Mouse (Mus musculus) left cerebral cortex, adult 8-10 months (tissue): ENCODE results near the gene Nt5c2. TPM values are rescaled to one million over a fixed set of nuclear protein-coding genes. Genes with fewer than 3 reads are reported as not detected.
"Not testable (repeated sequence)": the region's sequence is repeated elsewhere in the genome, so short reads cannot be mapped to it uniquely, and the experiment has no call there.

Experiments used
- DNase-seq, 2 experiments: peaks; one replicate each; pipeline ENCODE4 v3.0.0; 2022; ENCODE audit warnings: low spot score in 2 of 2
- total RNA-seq, 4 experiments: library from RNA; stranded (reverse); gene quantifications; 2 replicates each; pipeline ENCODE4 v1.2.4; 2022

Gene Nt5c2
- total RNA-seq, 4 experiments from 2014 or later, result 70.8 to 83.9 (median 82.1) TPM

DNA sequence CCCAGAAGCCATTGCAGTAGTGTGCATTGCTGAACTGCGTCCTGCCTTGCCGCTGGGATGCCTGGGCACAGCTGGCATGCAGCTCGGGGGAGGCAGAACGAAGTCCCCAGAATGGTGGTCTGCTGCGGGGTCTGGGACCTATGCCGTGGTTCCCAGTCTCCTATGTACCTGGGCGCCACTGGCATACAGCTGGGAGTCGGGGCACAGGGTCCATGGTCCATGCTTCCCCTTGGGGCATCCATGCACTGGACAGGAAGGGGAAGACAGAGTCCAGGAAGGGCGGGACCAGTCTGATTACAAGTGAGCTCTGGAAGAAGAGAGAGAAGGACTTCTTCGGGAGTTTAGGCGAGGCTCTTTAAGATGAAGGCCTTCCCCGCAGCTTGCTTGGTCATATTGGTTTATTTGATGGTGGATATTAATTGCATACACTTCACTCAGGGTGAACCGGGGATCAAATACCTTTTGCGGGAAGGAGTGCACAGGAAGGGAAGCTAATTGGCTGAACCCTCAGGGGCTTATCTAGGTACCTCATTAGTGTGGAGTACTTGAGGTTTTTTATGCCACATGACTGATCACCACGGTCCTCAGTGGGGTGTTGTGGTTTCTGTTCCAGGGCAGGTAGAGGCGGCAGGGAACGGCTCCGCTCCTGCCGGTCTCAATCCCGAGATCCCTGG, 25.3 kb downstream of the Nt5c2 start:
- no peak for DNase-seq

DNA sequence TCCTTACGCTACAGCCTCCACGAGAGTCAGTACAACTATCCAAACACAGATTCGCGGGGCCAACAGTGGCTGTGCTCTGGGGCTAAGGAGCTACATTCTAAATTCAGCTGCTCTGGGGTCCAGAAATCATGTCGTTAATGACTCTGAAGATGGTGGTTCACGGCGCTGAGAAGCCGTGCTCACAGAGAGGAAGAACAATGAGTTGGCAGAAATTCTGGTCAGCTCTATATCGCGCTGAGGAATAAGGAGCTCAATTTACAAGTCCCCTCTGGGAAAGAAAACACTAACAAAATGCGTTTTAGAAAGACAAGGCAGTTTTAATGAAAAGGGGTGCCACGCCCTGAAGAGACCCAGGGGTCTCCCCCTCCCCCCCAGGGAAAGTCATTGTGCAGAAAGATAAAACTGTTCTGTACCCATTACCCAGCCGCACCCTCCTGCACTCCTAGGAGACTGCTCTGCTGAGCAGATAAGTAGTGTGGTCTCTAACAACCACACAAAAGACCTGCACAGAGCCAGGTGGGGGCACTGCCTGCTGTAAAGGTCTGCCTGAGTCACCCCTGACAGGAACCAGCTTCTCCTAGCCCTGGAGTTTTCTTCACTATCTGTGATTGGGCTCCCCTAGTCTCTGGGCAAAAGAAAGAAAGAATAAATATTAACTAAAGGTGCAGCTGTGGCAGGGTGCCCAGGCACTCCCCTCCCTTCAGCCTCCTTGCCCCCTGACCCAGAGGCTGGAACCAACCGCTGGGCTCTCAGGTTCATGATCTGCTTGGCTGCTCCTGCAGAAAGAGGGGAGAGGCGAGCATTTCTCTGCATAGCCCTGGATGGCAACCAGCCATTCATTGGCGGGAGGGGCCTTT, 26.5 kb downstream of the Nt5c2 start:
- no peak for DNase-seq

DNA sequence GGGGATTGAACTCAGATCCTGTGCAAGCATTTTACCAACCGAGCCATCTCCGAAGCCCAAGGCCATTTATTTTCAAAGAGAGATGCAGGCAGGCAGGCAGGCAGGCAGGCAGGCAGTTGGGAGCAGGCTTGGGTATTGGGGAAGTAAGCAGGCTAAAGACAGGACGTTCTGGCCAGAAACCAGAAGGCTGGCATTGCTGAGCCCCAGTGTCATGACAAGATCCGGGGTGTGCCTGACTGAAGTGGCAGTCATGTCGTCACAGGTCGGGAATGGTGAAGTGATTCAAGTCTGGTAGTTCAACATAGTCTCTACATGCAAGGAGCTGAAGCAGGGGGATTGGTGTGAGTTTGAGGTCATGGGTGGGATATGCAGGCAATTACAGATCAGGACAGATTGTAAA, 27.3 kb downstream of the Nt5c2 start:
- DNase-seq, result no peak

DNA sequence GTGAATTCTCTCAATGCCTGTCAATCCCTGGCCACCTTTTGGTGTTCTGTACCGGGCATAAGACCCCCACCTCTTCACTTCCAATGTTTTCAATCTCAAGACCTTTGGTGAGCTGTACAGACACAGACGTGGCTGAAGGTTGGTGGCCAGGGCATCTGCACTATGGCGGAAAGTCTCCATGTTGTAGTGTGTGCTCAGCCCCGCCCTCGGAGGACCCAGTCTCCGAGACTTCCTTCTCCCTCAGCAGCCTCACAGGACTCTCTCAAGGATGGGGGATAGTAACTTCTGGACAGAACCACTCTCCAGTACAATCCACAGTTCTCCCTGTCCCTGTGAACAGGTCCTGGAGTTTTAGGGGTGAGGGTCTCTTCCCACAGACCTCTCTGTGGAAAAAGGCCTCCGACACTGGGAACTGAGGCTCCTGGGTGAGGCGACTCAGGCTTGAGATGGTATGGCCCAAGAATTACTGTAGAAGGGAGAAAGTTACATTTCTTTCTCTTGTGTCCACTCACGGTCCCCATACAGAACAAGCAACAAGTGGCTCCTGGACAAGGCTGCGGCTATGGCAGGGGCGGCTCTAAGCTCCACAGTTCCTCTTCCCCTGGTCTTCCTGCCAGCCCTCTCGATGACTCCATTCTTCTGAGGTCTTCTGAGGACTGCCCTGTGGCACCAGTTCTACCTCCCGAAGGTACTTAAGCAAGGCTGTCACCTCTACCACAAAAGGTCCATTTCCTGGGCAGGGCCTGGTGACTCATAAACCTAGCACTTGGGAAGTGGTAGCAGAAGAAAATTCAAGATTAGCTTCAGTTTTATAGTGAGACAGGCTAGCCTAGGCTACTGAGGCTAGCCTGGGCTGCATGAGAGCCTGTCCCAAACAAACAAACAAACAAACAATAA, 30.0 kb downstream of the Nt5c2 start:
- DNase-seq, result no peak

DNA sequence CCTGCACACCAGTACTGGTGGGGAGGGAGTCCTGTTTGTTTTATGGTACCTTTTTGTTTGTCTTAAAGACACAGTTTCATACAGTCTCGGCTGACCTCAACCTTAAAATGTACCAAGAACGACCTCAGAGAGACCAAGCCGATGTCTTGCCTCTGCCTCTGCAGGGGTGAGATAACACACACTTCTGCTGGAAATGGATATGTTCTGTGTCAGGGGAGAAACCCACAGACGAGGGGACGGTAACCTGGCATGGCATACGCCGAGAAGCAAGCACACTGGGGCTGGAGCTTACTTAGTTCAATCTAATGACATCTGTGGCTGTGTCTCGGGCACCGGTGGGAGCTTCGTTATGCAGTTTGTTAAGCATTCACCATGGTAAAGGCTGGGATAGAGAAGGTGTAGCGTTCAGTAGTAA, 31.0 kb downstream of the Nt5c2 start:
- DNase-seq, result no peak

DNA sequence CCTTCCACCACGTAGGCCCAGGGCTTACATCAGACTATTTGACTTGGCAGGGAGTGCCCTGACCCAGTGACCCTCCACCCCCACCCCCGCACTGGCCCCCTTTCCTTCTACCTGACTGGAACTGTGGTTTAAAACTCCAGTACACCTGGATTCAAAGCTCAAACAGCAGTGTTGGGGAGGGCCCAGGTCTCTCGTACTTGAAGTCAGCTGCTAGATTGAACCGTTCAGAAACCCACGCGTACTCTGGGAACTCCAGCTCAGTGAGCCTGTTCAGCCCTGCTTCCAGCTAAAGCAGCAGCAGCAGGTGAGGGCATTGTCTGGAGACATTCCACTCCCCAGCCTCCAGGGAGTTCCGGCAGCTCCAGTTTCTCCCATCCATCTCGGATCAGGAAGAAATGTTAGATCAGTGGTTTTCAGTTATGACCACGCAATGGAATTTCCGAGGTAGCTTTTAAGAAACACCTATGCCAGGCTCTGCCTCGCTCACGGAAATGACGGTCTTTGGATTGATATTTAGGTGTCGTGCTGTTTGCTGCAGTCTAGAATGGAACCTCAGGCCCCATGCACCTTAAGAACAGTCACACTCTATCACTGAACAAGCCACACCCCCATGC, 31.5 kb downstream of the Nt5c2 start:
- DNase-seq, result no peak

DNA sequence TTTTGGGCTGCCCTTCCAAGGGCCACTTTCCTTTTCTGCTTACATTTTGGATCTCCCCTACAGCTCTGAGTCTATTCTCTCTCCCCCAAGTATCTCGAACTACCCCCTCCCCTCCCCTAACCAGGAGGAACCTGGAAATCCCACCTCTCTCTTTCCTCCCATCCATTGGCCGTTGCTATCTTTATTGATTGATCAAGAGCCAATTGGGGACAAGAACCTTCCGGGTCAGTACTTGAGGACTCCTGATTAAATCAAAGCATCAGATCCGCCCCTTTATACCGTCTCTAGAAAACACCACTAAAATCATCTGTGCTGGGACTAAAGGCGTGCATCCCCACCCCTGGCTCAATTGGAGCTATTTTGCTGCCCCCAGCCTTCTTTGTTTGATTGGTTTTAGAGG, 33.5 kb downstream of the Nt5c2 start:
- no peak for DNase-seq

DNA sequence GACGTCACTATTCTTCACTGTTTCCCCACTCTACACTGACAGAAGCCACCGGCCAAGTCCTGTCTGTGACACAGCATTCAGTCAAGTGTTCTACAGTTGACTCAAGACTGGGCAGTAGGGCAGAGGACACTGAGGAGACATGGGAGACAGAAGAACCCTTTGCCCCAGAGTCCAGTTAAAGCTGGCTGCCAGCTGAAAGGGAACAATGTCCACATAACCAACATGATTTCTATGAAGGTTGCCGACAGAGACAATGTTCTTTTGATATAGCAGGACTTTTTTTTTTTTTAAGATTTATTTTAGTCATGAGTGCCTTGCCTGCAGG, 35.2 kb downstream of the Nt5c2 start:
- DNase-seq, result no peak

DNA sequence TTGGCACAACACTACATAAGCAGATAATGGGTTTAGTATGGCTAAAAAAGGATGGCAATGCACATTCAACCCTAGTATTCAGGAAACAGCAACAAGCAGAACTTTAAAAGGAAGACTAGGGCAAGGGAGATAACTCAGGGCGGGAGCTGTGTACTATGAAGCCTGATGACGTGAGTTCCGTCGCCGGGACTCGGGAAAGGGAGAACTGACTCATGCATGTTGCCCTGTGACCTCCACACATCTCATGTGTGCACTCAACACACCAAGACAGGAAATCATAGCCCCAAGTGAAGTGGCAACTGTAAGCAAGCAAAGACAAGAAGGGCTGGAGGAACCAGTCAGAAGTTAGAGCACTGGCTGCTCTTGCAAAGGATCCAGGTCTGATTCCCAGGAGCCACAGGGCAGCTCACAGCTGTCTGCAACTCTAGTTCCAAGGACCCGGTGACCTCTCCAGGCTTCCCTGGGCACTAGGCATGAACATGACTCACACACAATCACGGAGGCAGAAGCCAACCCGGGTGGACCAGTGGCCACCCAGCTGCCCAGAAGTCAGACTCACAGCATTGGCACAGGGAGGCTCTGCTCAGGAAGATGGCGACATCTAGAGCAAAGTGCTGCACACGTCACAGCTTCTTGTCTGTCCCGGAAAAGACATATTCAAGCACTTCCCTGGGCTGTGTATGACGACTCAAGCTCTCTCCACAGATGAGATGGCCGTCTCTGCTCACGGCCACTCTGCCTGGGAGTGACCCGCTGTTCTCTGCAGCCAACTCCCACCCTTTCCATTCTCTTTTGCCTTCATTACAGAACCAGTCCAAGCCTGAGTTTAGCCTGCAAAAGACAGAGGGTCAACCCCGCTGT, 35.8 kb downstream of the Nt5c2 start:
- no peak for DNase-seq

DNA sequence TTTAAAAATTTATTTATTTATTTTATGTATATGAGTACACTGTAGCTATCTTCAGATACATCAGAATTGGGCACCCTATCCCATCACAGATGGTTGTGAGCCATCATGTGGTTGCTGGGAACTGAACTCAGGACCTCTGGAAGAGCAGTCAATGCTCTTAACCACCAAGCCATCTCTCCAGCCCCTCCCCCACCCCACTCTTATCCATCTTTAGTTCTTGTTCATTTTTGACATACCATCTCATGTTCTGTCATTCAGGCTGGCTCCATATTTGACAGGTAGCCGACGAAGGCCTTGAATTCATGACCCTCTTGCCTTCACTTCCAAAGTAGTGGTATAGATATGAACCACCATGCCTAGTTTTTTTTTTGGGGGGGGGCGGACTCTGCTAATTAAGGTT, 36.9 kb downstream of the Nt5c2 start:
- DNase-seq, result not testable (repeated sequence)

DNA sequence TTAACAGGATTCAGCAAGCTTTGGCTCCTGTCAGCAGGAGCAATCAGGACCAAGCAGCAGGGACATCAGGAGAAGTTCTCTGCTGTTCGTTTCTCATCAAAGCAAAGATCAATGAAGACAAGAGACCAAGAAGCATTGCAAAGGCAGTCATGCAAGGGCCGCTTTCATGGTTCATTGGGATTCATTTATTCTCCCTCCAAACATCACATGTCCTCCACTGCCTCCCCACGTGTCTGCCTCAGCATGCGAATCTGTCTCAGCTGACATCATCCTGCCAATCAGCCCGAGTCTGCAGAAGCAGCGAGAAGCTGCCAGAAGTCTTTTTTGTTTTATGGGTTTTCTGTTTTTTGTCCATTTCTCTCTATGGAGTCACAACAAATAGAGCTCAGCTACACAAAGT, 37.5 kb downstream of the Nt5c2 start:
- DNase-seq, result no peak

DNA sequence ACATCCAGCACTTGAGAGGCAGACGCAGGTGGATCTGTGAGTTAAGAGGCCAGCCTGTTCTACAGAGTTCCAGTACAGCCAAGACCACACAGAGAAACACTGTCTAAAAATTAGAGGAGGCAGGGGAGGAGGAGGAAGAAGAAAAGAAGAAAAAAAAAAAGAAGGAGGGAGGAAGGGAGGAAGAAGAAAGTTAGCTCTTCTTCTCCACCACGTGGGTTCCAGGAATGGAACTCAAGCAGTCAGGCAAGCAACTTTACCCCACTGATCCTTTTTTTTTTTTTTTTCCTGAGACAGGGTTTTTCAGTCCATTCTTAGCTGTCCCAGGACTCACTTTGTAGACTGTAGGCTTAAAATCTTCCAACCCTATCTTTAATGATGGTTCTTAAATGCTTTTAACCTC, 38.2 kb downstream of the Nt5c2 start:
- no peak for DNase-seq

DNA sequence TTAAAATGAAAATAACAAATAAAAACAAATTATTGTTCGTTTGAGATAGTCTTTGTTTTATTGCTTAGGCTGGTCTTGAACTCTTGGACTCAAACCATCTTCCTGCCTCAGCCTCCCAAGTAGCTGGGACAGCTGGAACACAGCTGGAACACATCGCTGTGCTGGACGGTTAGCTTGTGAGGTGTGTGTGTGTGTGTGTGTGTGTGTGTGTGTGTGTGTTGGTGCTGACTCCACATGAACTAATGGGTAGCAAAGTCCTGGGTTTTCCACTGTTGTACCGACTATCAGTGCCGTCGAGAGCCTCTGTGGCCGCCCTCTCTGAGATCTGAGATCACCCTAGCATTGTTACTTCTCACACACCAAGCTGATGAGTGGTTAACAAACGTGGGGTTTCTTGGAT, 39.0 kb downstream of the Nt5c2 start:
- no peak for DNase-seq

DNA sequence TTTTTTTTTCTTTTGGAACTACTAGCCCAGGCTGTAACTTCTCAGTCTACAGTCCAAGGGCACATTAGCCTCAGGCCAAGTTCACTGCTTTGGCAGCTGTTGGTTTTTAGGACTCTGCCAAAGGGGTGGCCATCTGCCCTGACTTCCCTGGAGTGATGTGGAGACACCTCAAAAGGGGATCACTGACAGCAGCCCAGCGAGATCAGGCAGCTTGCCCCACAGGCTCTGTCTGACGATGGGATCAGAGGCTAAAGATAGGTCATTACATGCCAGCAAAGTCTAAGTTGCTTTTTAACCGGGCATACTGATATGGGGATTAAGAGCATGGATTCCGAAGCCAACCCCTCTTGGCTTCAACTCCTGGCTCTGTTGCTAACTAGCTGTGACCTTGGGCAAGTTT, 39.4 kb downstream of the Nt5c2 start:
- no peak for DNase-seq

DNA sequence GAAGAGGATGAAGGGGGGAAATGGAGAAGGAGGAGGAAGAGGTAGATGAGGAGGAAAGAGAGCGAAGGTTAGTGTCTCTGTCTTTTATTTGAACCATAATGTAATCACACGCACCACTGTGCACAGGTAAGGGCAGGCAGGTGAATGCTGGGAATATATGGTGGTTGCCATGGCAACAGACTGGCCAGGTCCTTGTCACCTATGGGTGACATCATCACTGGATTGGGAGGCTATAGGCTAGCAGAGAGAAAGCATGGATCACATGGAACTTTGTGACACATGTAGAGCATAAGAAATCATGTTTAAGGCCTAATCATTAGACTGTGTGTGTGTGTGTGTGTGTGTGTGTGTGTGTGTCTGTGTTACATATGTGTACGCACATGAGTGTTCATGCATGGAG, 42.8 kb downstream of the Nt5c2 start:
- DNase-seq, result no peak

DNA sequence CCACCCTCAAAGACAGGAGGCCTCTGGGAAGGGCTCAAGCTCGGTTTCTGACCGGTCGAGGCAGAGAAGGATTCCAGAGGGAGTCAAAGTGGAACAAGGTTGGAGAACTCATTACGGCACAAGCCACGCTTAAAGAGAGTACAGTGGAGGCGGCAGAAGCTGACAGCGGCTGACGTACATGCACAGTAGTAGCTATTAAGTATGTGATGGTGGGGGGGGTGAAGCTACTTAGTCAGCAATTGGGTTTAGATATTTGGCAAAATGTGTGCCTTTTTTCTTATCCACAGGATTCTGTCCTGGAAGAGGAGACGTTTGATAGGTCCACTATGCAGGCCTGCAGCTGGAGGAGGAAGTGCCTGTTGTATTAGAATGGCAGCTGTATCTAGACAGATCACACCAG, 43.2 kb downstream of the Nt5c2 start:
- DNase-seq, result no peak

DNA sequence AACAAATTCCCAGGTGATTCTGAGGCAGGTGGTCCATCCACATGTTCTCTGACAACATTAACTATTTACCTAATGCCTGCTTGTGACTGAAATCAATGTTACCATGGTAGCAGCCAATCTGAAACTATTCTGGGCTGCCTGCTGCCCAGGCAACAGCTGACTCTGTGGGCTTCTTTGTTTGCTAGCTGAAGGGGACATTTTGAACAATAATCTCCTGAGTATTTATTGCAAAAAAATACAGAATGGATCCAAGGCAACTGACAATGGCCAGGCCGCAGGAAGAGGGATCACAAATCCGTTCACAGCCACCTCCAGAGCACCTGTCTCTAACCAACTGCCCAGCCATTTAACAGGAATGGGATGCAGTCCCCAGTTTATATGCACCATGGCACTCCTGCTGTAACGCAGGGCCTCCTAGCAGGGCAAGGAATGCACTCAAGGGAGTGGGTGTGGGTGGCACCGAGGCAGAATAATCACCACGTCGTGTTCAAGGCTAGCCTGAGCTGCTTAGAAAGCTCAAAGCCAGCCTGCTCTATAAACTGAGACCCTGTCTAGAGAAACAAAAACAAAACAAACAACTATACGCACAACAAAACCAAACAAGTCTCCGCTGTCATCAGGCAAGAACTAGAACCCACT, 43.8 kb downstream of the Nt5c2 start:
- DNase-seq, result no peak

DNA sequence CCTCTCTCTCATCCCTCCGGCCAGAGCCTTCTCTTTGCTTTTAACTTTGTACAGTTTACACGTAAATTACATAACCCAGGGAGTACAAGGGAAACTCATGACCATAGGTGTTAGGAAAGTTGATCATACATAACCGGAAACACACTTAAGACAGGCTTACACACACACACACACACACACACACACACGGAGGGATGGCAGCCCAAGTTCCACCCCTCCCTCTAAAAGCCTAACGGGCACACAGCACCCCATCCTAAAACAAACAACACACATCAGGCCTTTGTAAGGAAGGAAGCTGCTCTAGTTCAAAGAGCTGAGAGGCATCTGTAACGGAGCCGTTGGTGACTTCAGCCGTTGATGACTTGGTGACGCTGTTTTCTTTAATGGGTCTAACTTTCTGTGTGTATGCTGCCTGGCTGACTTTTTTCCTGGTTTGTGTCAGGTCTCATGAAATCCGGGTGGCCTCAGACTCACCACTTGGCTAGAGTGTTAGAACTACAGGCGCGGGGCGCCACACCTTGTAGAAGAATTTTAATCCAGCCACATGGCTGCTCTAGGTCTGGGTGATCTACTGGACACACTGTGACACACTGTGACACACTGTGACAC, 44.7 kb downstream of the Nt5c2 start:
- DNase-seq, result no peak

DNA sequence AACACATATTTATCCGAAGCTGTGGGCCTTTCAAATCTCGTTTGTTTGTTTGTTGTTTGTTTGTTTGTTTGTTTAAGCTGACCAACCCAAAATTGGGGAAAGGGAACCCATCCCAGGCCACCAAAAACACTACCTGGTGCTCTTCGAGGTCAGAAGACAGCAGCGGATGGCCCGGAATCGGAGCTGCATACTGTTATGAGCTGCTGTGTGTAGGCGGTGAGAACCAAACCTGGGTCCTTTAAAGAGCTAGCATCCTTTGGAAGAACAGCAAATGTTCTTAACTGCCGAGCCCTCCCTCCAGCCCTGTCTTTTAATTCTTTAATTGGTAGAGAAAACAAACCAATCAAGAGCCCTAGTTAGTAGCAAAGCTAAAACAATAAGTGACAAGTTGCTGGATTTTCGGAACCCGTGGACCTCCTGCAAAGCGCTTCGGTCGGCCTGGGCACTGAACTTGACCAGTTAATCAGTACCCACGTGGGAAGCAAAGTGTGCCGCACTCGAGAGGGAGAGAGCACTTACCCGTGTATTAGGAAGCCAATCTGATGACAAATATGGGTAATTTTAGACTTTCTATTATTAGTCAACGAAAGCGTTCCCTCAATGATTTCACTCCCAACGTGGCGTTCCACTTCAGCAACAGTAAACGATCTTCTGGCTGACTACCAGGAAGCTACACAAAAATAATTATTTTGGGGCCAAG, 45.5 kb downstream of the Nt5c2 start:
- no peak for DNase-seq
